Mouse (Mus musculus): ENCODE measurements around the gene Cpvl. TPM values are rescaled to one million over a fixed set of nuclear protein-coding genes. Genes with fewer than 3 reads are reported as not detected.
A peak's percentile ranks its signal among the peaks of the same experiment; 100 is the strongest.

Cpvl gene
- polyA plus RNA-seq, 1 experiment = 0.19 TPM

DNA sequence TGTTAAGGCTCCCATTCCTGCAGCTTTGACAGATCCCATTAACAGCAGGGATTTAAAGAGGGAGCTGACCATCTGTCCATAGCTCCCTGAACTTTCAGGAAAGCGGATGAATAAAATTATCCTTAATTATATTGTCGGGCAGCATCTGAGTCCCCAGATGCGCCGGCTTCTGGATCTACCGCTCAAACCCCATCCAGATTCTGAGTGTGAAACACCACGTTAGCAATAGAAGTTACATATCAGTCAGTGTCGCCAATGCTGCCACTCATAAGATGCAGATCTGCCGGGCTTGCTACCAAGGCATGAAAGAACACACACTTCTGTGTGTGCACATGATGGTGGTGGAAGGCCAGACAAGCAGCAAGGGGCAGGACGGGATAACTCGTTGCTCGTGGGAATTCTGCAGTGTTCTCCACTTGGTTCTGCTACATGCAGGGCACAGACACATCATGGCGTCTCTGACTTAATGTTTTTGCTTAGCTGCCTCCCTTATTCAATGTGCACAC is 6.2 kb downstream of the Cpvl start:
- Histone ChIP-seq H3K4me3 (ENCODE audit: insufficient read depth, low read depth, low read length) (no peak overlapping the region), H3K27ac (ENCODE audit: insufficient read depth, low read depth, low read length) (no peak overlapping the region), H3K27me3 (replicated peaks; ENCODE audit: control insufficient read depth, insufficient read depth, low read length) (no peaks in the 10 kb centered on the region), H3K36me3 (ENCODE audit: control insufficient read depth, insufficient read depth, low read length) (no peaks in the 10 kb centered on the region), H3K4me1 (ENCODE audit: control insufficient read depth, insufficient read depth, low read length) (no peaks in the 10 kb centered on the region)
- no peak for TF ChIP-seq POLR2A (IDR thresholded peaks at IDR 0.05; ENCODE audit: low read depth, low read length)
- TF ChIP-seq CTCF (conservative IDR thresholded peaks at IDR 0.05; ENCODE audit: insufficient read depth, insufficient read length, low read depth, low read length) = no peak
- DNase-seq = no peak
- WGBS = 86% methylated on average over 12 of the region's 12 CpGs

DNA sequence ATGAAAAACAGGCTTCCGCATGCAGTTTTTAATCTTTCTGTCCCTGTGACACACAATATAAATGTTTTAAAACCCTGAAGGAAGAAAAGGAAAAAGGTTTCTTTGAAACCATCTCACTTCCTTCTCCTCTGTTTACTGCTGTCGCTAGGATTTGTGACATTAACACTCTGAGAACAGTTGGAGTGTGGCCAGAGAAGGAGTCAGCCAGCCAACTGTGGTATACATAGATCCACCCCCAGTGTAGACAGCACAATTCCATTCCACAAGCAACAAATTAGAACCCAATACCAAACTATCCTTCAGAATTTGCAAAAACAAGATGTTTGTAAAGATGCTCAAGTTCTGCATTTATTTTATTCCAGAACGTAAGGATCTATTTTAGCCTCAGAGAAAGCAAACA is 6.7 kb downstream of the Cpvl start:
- 55% methylated on average over 3 of the region's 3 CpGs for WGBS
- Histone ChIP-seq H3K27me3 (replicated peaks; ENCODE audit: control insufficient read depth, insufficient read depth, low read length) (no peaks in the 10 kb centered on the region), H3K4me3 (ENCODE audit: insufficient read depth, low read depth, low read length) (no peak overlapping the region), H3K36me3 (ENCODE audit: control insufficient read depth, insufficient read depth, low read length) (no peaks in the 10 kb centered on the region), H3K4me1 (ENCODE audit: control insufficient read depth, insufficient read depth, low read length) (no peaks in the 10 kb centered on the region), H3K27ac (ENCODE audit: insufficient read depth, low read depth, low read length) (no peak overlapping the region)
- no peak for DNase-seq
- no peak for TF ChIP-seq POLR2A (IDR thresholded peaks at IDR 0.05; ENCODE audit: low read depth, low read length)
- TF ChIP-seq CTCF (conservative IDR thresholded peaks at IDR 0.05; ENCODE audit: insufficient read depth, insufficient read length, low read depth, low read length) = no peak

DNA sequence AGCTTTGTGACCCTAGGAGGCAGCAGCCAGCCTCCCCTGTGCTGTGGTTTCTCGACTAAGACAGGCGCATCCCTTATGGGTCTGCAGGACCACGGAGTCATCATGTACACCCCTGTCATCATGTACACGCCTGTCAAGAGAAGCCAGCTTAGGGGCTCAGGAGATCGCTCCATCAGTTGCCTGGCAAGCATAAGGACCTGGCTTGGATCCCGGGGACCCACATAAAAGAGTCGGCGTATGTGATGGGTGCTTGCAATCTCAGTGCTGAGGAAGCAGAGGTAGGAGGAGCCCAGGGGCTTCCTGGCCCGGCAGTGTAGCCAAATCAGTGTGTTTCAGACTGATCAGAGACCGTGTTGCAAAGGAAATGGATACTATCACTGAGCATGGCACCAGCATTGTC is 9.4 kb downstream of the Cpvl start:
- no peaks in the 10 kb centered on the region for H3K27me3 ChIP-seq (replicated peaks; ENCODE audit: control insufficient read depth, insufficient read depth, low read length)
- no peak for DNase-seq
- H3K4me1 ChIP-seq (ENCODE audit: control insufficient read depth, insufficient read depth, low read length) = no peaks in the 10 kb centered on the region
- H3K27ac ChIP-seq (ENCODE audit: insufficient read depth, low read depth, low read length) = no peak overlapping the region
- H3K4me3 ChIP-seq (ENCODE audit: insufficient read depth, low read depth, low read length) = no peak overlapping the region
- TF ChIP-seq CTCF (conservative IDR thresholded peaks at IDR 0.05; ENCODE audit: insufficient read depth, insufficient read length, low read depth, low read length) (no peak), POLR2A (IDR thresholded peaks at IDR 0.05; ENCODE audit: low read depth, low read length) (no peak)
- 77% methylated on average over 10 of the region's 10 CpGs for WGBS
- H3K36me3 ChIP-seq (ENCODE audit: control insufficient read depth, insufficient read depth, low read length) = no peaks in the 10 kb centered on the region

DNA sequence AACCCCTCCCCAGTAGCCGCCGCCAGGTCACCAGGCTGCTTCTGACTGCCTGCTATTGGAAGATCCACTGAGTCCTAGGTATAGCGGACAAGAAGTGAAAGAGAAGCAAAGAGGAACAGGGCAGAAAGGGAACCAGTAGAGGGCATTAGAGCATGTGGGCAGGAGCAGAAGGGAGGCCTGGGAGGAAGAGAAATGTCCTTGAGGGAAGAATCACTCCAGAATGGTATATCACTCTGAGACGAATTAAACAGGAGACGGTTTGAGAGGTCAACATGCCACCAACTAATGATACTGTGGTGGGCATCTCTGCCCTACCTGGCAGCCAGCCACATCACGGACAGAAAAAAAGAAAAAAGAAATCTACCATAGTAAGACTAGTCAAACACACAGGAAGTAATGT is 9.9 kb downstream of the Cpvl start:
- Histone ChIP-seq H3K27me3 (replicated peaks; ENCODE audit: control insufficient read depth, insufficient read depth, low read length) (no peaks in the 10 kb centered on the region), H3K36me3 (ENCODE audit: control insufficient read depth, insufficient read depth, low read length) (no peaks in the 10 kb centered on the region), H3K4me1 (ENCODE audit: control insufficient read depth, insufficient read depth, low read length) (no peaks in the 10 kb centered on the region), H3K27ac (ENCODE audit: insufficient read depth, low read depth, low read length) (no peak overlapping the region), H3K4me3 (ENCODE audit: insufficient read depth, low read depth, low read length) (no peak overlapping the region)
- DNase-seq = peak; percentile 23
- no peak for TF ChIP-seq POLR2A (IDR thresholded peaks at IDR 0.05; ENCODE audit: low read depth, low read length)
- TF ChIP-seq CTCF (conservative IDR thresholded peaks at IDR 0.05; ENCODE audit: insufficient read depth, insufficient read length, low read depth, low read length) = peak; percentile 55
- 79% methylated on average over 6 of the region's 6 CpGs for WGBS

DNA sequence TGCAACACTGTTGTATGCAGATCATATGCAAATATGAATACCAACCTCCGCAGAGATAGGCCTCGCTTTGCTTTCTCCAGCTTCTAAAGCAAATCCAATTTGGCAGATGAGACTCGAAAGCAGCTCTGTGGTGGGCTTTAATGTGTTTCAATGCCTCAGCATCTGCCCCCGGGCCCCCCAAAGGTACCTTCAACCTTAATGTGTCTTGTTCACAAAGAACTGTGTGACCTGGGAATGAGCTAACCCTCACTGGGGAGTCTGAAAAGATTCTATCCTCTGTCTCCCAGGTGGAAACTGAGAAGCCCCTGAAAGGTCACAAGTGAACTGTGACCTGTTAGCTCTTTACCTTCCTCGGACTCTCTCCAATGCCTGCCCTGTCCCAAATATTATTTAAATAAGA is 11.9 kb downstream of the Cpvl start:
- TF ChIP-seq CTCF (conservative IDR thresholded peaks at IDR 0.05; ENCODE audit: insufficient read depth, insufficient read length, low read depth, low read length) = no peak
- no peak for TF ChIP-seq POLR2A (IDR thresholded peaks at IDR 0.05; ENCODE audit: low read depth, low read length)
- Histone ChIP-seq H3K4me3 (ENCODE audit: insufficient read depth, low read depth, low read length) (no peak overlapping the region), H3K27me3 (replicated peaks; ENCODE audit: control insufficient read depth, insufficient read depth, low read length) (no peaks in the 10 kb centered on the region), H3K36me3 (ENCODE audit: control insufficient read depth, insufficient read depth, low read length) (no peaks in the 10 kb centered on the region), H3K4me1 (ENCODE audit: control insufficient read depth, insufficient read depth, low read length) (no peaks in the 10 kb centered on the region), H3K27ac (ENCODE audit: insufficient read depth, low read depth, low read length) (no peak overlapping the region)
- WGBS = 90% methylated on average over 5 of the region's 5 CpGs
- no peak for DNase-seq

DNA sequence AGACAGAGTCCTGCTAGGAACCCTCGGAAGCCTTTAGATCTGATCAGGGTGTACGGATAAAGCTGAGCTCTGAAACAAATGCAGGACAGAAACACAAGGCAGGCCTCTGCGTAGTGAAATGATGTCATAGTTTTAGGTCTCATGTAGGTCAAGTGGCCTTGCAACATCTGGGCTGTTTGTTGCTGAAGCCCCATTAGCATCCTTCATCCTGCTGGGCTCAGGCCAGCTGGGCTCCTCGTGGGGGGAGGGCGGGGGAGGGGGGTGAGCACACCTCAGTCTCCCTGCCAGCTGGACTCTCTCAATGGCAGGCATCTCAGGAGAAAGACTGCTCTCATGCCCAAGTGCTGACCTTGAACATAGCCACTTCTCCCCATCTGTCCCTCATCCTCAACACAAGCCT is 12.6 kb downstream of the Cpvl start:
- DNase-seq = no peak
- Histone ChIP-seq H3K27me3 (replicated peaks; ENCODE audit: control insufficient read depth, insufficient read depth, low read length) (no peaks in the 10 kb centered on the region), H3K27ac (ENCODE audit: insufficient read depth, low read depth, low read length) (no peak overlapping the region), H3K4me3 (ENCODE audit: insufficient read depth, low read depth, low read length) (no peak overlapping the region), H3K36me3 (ENCODE audit: control insufficient read depth, insufficient read depth, low read length) (no peaks in the 10 kb centered on the region), H3K4me1 (ENCODE audit: control insufficient read depth, insufficient read depth, low read length) (no peaks in the 10 kb centered on the region)
- WGBS = 62% methylated on average over 5 of the region's 5 CpGs
- TF ChIP-seq POLR2A (IDR thresholded peaks at IDR 0.05; ENCODE audit: low read depth, low read length) (no peak), CTCF (conservative IDR thresholded peaks at IDR 0.05; ENCODE audit: insufficient read depth, insufficient read length, low read depth, low read length) (no peak)

DNA sequence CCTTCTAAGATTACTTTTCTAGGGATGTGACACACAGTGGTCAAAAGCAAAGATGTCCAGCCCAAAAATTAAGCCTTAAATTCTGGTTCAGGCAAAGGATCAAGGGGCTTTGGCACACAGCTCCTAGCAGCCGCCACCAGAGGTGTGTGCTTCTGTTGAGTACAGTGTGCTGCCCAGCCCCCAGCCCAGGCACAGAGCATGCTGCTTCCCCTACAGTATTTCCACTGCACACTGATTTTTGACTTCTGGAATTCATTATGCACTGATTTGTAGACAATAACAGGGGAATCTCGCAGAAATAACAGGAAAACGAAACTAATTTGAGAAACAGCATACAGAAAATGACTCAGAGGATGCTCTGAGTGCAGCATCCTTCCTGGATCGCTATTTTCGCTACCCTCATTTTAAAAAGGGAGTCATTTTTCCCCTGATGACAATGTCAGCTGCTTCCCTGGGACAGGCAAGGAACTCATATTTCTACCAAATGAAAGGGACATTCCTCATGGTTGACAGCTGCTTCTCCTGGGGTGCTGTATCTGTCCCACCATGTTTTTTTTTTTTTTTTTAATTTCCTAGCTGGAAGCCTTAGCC is 14.5 kb downstream of the Cpvl start:
- 58% methylated on average over 5 of the region's 5 CpGs for WGBS
- Histone ChIP-seq H3K4me1 (ENCODE audit: control insufficient read depth, insufficient read depth, low read length) (no peaks in the 10 kb centered on the region), H3K4me3 (ENCODE audit: insufficient read depth, low read depth, low read length) (no peak overlapping the region), H3K27me3 (replicated peaks; ENCODE audit: control insufficient read depth, insufficient read depth, low read length) (no peaks in the 10 kb centered on the region), H3K27ac (ENCODE audit: insufficient read depth, low read depth, low read length) (peak overlapping the region; percentile 88), H3K36me3 (ENCODE audit: control insufficient read depth, insufficient read depth, low read length) (no peaks in the 10 kb centered on the region)
- TF ChIP-seq CTCF (conservative IDR thresholded peaks at IDR 0.05; ENCODE audit: insufficient read depth, insufficient read length, low read depth, low read length) (no peak), POLR2A (IDR thresholded peaks at IDR 0.05; ENCODE audit: low read depth, low read length) (no peak)
- peak; percentile 80 for DNase-seq
